Mouse (Mus musculus) neutrophil, adult 5-6 weeks (primary cell): ENCODE measurements around the gene Hdac5. TPM values are rescaled to one million over a fixed set of nuclear protein-coding genes. Genes with fewer than 3 reads are reported as not detected.

Source experiments
- ATAC-seq: fragments of 151-379, 151-347 bp; 2 replicates; pipeline ENCODE4 v1.8.0; 2017; ENCODE audit warnings: mild to moderate bottlenecking, moderate TSS enrichment; ENCODE audit not compliant: insufficient number of reproducible peaks, poor library complexity, low FRiP score, severe bottlenecking; ENCODE audit errors: extremely low read depth
- total RNA-seq: library from RNA; stranded (forward); fragments of 200-1000 nt; gene quantifications from 2 replicates; pipeline ENCODE4 v1.2.3, GENCODE M21; 2017

The Hdac5 gene
- total RNA-seq, 1 experiment from 2014 or later, result 64.1 TPM

DNA sequence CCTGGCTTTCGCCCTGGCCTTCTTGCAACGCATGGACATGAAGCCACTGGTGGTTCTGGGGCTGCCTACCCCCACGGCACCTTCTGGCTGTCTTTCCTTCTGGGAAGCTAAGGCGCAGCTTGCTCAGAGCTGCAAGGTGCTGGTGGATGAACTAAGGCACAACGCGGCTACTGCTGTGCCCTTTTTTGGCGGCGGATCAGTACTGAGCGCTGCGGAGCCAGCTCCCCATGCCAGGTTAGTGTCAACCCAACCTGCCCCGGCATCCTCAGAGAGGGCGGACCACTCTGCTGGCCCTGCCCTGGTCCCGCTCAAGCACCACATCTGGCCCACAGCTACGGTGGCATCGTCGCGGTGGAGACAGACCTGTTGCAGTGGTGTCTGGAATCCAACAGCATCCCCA, 83.4 kb downstream of the Hdac5 start:
- no peak for ATAC-seq

DNA sequence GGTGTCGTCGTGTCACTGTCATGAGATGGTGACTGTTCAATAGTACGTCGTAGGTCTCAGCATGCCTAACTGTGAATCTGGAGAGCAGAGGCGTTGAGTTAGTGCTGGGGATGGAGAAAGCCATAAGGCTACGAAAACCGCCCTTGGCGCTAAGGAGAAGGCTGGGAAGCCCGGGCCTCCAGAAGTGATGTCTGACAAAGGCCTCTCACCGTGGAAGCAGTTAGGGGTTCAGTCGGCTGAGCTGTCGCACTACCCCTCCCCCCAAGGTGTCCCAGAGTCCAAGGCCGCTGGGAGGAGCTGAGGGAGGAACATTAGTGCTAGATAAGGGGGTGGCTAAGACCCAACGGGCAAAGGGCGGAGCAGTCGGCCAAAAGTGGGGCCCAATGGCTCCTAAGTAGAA, 84.0 kb downstream of the Hdac5 start:
- no peak for ATAC-seq

DNA sequence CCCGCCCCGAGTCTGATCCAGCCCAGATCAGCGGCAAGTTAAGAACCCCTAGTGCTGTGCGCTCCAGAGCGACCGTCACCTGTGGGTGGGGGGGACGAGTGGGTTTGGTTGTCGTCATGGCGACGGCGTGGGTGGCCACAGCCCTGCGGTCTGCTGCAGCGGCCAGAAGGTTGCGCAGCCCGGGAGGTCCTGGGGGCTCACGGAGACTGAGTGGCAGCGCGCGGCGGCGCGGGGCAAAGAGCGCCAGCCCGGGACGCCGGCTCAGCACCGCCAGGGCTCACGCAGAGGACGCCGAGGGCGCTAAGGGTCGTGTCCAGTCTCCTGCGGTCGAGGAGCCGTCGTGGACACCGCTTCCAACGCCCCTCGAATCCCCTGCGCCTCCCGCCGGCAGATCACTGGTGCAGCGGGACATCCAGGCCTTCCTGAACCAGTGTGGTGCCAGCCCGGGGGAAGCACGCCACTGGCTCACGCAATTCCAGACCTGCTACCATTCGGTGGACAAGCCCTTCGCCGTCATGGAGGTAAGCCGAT, 84.4 kb downstream of the Hdac5 start, which contains the start of gene Nags:
TSS of gene Nags (plus strand) at position 43 of the 531 bp plus-strand sequence.
- ATAC-seq, result no peak

DNA sequence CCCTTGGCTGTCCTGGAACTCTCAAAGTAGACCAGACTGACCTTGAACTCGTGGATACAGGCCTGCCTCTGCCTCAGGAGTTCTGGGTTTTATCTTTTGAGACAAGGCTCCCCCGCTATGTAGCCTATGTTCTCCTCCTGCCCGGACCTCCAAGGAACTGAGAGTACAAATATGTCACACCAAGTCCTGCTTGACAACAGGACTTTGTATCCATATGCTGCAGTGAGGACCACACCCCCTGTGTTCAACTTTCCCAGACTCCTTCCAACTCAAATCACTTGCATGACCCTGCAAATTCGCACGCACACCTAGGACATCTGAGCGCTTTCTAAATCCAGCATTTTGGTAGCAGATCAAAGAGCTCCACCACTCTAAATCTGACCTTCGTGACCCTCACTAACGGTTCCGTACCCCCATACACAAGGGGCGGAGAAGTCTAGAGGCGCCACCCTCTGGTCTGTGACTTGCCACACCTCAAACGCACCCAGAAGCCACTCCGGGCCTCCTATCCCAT, 85.0 kb downstream of the Hdac5 start:
- no peak for ATAC-seq

Other genes with a start within 250 kb of the Hdac5 start
- gene Cfap97d1, start 245.9 kb downstream of the Hdac5 start, total RNA-seq, result not detected in 2 replicates
- gene Dusp3, start 243.2 kb downstream of the Hdac5 start, total RNA-seq, result 9.5 and 12.0 TPM in 2 replicates
- not detected in 2 replicates for gene Mpp3, start 201.7 kb downstream of the Hdac5 start, total RNA-seq
- 0.58 and 2.0 TPM in 2 replicates for gene Cd300lg, start 188.7 kb downstream of the Hdac5 start, total RNA-seq
- gene Mpp2, start 141.7 kb downstream of the Hdac5 start, total RNA-seq, result not detected in 2 replicates
- gene Ppy, start 128.8 kb downstream of the Hdac5 start, total RNA-seq, result not detected in 2 replicates
- not detected in 2 replicates for gene Pyy, start 122.3 kb downstream of the Hdac5 start, total RNA-seq
- not detected in 2 replicates for gene Nags, start 84.7 kb downstream of the Hdac5 start, total RNA-seq
- 7.2 and 13.6 TPM in 2 replicates for gene Tmem101, start 73.8 kb downstream of the Hdac5 start, total RNA-seq
- gene Lsm12, start 44.9 kb downstream of the Hdac5 start, total RNA-seq, result 46.8 and 56.2 TPM in 2 replicates
- 14.7 and 16.5 TPM in 2 replicates for gene G6pc3, start 40.5 kb downstream of the Hdac5 start, total RNA-seq
- gene BC030867, start 18.7 kb upstream of the Hdac5 start, total RNA-seq, result not detected in 2 replicates
- not detected in 2 replicates for gene Asb16, start 38.6 kb upstream of the Hdac5 start, total RNA-seq
- 51.1 and 54.8 TPM in 2 replicates for gene Tmub2, start 54.8 kb upstream of the Hdac5 start, total RNA-seq
- gene Atxn7l3, start 66.5 kb upstream of the Hdac5 start, total RNA-seq, result 36.7 and 44.5 TPM in 2 replicates
- gene Ubtf, start 89.6 kb upstream of the Hdac5 start, total RNA-seq, result 169 and 195 TPM in 2 replicates
- 12.0 and 14.8 TPM in 2 replicates for gene Slc4a1, start 136.0 kb upstream of the Hdac5 start, total RNA-seq
- gene Rundc3a, start 163.2 kb upstream of the Hdac5 start, total RNA-seq, result 0.74 and 1.0 TPM in 2 replicates
- 31.0 and 36.2 TPM in 2 replicates for gene Slc25a39, start 177.8 kb upstream of the Hdac5 start, total RNA-seq
- 44.9 and 45.2 TPM in 2 replicates for gene Grn, start 200.1 kb upstream of the Hdac5 start, total RNA-seq
- gene Fam171a2, start 217.5 kb upstream of the Hdac5 start, total RNA-seq, result not detected in 2 replicates
- 37.8 and 42.2 TPM in 2 replicates for gene Itga2b, start 240.0 kb upstream of the Hdac5 start, total RNA-seq